Mouse (Mus musculus) stomach, embryonic 14.5 days (tissue): ENCODE data around the gene Nrg3. TPM values are rescaled to one million over a fixed set of nuclear protein-coding genes. Genes with fewer than 3 reads are reported as not detected.
"Not testable (repeated sequence)": the region's sequence is repeated elsewhere in the genome, so short reads cannot be mapped to it uniquely, and the experiment has no call there.

Experiments
- ATAC-seq: fragments of 200-750 bp; cut with Nextera tagmentation; 2 replicates; pipeline ENCODE4 v1.8.0; 2017; ENCODE audit warnings: low read depth, moderate TSS enrichment; ENCODE audit not compliant: insufficient number of reproducible peaks, insufficient read depth, low FRiP score
- H3K27ac ChIP-seq: fragments of 300-500 bp; sonication (generic); 2 replicates; pipeline ENCODE4 v1.5.1; 2014; ENCODE audit warnings: mild to moderate bottlenecking, low read length, moderate library complexity, mixed read lengths
- H3K27me3 ChIP-seq: fragments of 300-500 bp; sonication (generic); 2 replicates; pipeline ENCODE4 v1.6.1; 2014; ENCODE audit warnings: low read length, control low read depth, mixed read lengths; ENCODE audit not compliant: control insufficient read depth, insufficient read depth
- H3K36me3 ChIP-seq: fragments of 300-500 bp; sonication (generic); 2 replicates; pipeline ENCODE4 v1.6.1; 2014; ENCODE audit warnings: mild to moderate bottlenecking, control low read depth, low read length, moderate library complexity, mixed read lengths; ENCODE audit not compliant: control insufficient read depth, insufficient read depth
- H3K4me1 ChIP-seq: fragments of 300-500 bp; sonication (generic); 2 replicates; pipeline ENCODE4 v1.6.1; 2014; ENCODE audit warnings: low read length, control low read depth, mixed read lengths; ENCODE audit not compliant: control insufficient read depth, insufficient read depth
- H3K4me2 ChIP-seq: fragments of 300-500 bp; sonication (generic); replicated peaks from 2 replicates; pipeline ENCODE4 v1.6.1; 2014; ENCODE audit warnings: low read depth, low read length, control low read depth
- H3K4me3 ChIP-seq: fragments of 300-500 bp; sonication (generic); 2 replicates; pipeline ENCODE4 v1.5.1; 2014; ENCODE audit warnings: low read depth, low read length, control low read depth
- H3K9ac ChIP-seq: fragments of 300-500 bp; sonication (generic); replicated peaks from 2 replicates; pipeline ENCODE4 v1.6.1; 2014; ENCODE audit warnings: low read depth, mild to moderate bottlenecking, control low read depth, low read length, moderate library complexity, mixed read lengths
- H3K9me3 ChIP-seq: fragments of 300-500 bp; sonication (generic); 2 replicates; pipeline ENCODE4 v1.6.1; 2016; ENCODE audit warnings: low read depth, low read length, control low read depth; ENCODE audit not compliant: control insufficient read depth
- WGBS: fragments of 180-500 bp; shearing (Covaris S2); extraction: QIAGEN DNeasy Blood & Tissue Kit; methylation state at CpG from one replicate; pipeline ENCODE4 v1.1.7; 2014; 5-methylcytosine and 5-hydroxymethylcytosine counted together
- microRNA-seq: library from miRNA; unstranded; fragments of <30 nt; microRNA quantifications from one replicate; pipeline ENCODE4, GENCODE M21; 2016
- polyA plus RNA-seq: library from polyadenylated mRNA; unstranded; fragments of >200 nt; fragmentation: Nextera tagmentation; extraction: Ambion mirVana; gene quantifications from 2 replicates; pipeline ENCODE4 v1.2.1, GENCODE M21; 2014

The Nrg3 gene
- polyA plus RNA-seq, 1 experiment from 2014 or later: 1.1 TPM

GRCm38 (mm10) chr14:38322841-38323240, 1150.0 kb downstream of the Nrg3 start:
- H3K36me3 ChIP-seq, H3K9me3 ChIP-seq, H3K27ac ChIP-seq, H3K4me3 ChIP-seq, H3K27me3 ChIP-seq, H3K4me2 ChIP-seq, H3K4me1 ChIP-seq, H3K9ac ChIP-seq, ATAC-seq: not testable (repeated sequence)
- 68% methylated on average over 1 of the region's 1 CpGs for WGBS

DNA sequence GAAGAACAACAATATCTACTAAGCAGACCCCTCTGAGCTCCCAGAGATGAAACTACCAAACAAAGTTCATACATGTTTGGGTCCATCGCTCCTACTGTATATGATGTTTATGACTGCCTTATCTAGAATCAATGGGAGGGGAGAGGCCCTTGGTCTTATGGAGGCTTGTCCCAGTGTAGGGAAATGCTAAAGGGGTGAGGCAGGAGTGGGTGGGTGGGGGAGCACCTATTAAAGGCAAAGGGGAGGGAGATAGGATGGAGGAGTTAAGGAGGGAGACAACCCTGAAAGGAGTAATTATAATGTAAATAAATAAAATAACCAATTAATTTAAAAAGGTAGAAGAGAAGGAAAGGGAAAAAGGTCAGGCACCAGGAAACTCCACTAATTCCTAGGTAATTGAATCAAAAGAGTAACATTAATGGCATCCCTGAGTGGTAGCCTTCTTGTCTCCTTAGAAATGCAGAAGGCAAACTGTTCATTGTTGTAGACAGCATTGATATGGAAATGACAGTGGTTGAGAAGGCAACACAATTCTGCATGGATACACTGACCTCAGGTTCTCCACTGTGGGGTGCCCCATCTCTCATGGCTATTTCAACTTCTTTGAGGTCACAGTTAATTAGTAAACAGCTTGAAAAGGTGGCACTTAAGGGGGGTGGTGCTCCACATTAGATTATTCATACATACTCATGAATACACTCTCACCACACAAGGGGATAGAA, 1152.1 kb downstream of the Nrg3 start:
- Histone ChIP-seq H3K27me3 (no peaks in the 10 kb centered on the region), H3K27ac (no peak overlapping the region), H3K9ac (no peak overlapping the region), H3K4me1 (no peaks in the 10 kb centered on the region), H3K4me3 (no peak overlapping the region), H3K9me3 (no peaks in the 10 kb centered on the region), H3K36me3 (no peaks in the 10 kb centered on the region), H3K4me2 (no peak overlapping the region)
- WGBS: 94% methylated on average over 1 of the region's 1 CpGs
- ATAC-seq: no peak

Small RNA genes lying within 50 kb of the gene (microRNA-seq; reads per million reads assigned to microRNA genes)
- gene Gm27332: not detected
